Mouse (Mus musculus) lung, postnatal 0 days (tissue): ENCODE results near the gene Eef1a1.

ENCODE experiments used
- CTCF ChIP-seq: IDR thresholded peaks from 2 replicates; pipeline ENCODE4 v1.5.1; 2016; ENCODE audit warnings: antibody characterized with exemption, mild to moderate bottlenecking
- EP300 ChIP-seq: IDR thresholded peaks from 2 replicates; pipeline ENCODE4 v1.6.1; 2016; ENCODE audit warnings: antibody characterized with exemption, mild to moderate bottlenecking, control low read depth

- TF ChIP-seq CTCF (no peak), EP300 (peak; percentile 67; the same call in 1 of the 2 replicates)
Measured at GRCm38 (mm10) chr9:78491169-78491568, 2.2 kb upstream of the Eef1a1 start.
